Mouse (Mus musculus) kidney, embryonic 16.5 days (tissue): ENCODE measurements around the gene Gpc6. TPM values are rescaled to one million over a fixed set of nuclear protein-coding genes. Genes with fewer than 3 reads are reported as not detected.

Experiments
- ATAC-seq: fragments of 200-750 bp; cut with Nextera tagmentation; 2 replicates; pipeline ENCODE4 v1.8.0; 2017; ENCODE audit warnings: moderate TSS enrichment; ENCODE audit not compliant: low FRiP score, low TSS enrichment
- H3K27ac ChIP-seq: fragments of 300-500 bp; sonication (generic); 2 replicates; pipeline ENCODE4 v1.5.1; 2014; ENCODE audit warnings: low read length
- H3K27me3 ChIP-seq: fragments of 300-500 bp; sonication (generic); 2 replicates; pipeline ENCODE4 v1.6.1; 2014; ENCODE audit warnings: low read length, control low read depth, mixed read lengths; ENCODE audit not compliant: insufficient read depth
- H3K36me3 ChIP-seq: fragments of 300-500 bp; sonication (generic); 2 replicates; pipeline ENCODE4 v1.6.1; 2014; ENCODE audit warnings: low read length, control low read depth, mixed read lengths; ENCODE audit not compliant: insufficient read depth
- H3K4me1 ChIP-seq: fragments of 300-500 bp; sonication (generic); 2 replicates; pipeline ENCODE4 v1.6.1; 2014; ENCODE audit warnings: low read length, control low read depth, mixed read lengths; ENCODE audit not compliant: insufficient read depth
- H3K4me2 ChIP-seq: fragments of 300-500 bp; sonication (generic); replicated peaks from 2 replicates; pipeline ENCODE4 v1.6.1; 2014; ENCODE audit warnings: low read depth, low read length
- H3K4me3 ChIP-seq: fragments of 300-500 bp; sonication (generic); 2 replicates; pipeline ENCODE4 v1.5.1; 2014; ENCODE audit warnings: mild to moderate bottlenecking, low read length
- H3K9ac ChIP-seq: fragments of 300-500 bp; sonication (generic); replicated peaks from 2 replicates; pipeline ENCODE4 v1.6.1; 2014; ENCODE audit warnings: low read length
- H3K9me3 ChIP-seq: fragments of 300-500 bp; sonication (generic); 2 replicates; pipeline ENCODE4 v1.6.1; 2016; ENCODE audit warnings: low read length, control low read depth
- WGBS: fragments of 180-500 bp; shearing (Covaris S2); extraction: QIAGEN DNeasy Blood & Tissue Kit; methylation state at CpG from one replicate; pipeline ENCODE4 v1.1.7; 2014; 5-methylcytosine and 5-hydroxymethylcytosine counted together
- polyA plus RNA-seq: library from polyadenylated mRNA; unstranded; fragments of >200 nt; fragmentation: Nextera tagmentation; extraction: Ambion mirVana; gene quantifications from 2 replicates; pipeline ENCODE4 v1.2.1, GENCODE M21; 2015

The Gpc6 gene
- polyA plus RNA-seq, 1 experiment from 2014 or later = 62.7 TPM

DNA sequence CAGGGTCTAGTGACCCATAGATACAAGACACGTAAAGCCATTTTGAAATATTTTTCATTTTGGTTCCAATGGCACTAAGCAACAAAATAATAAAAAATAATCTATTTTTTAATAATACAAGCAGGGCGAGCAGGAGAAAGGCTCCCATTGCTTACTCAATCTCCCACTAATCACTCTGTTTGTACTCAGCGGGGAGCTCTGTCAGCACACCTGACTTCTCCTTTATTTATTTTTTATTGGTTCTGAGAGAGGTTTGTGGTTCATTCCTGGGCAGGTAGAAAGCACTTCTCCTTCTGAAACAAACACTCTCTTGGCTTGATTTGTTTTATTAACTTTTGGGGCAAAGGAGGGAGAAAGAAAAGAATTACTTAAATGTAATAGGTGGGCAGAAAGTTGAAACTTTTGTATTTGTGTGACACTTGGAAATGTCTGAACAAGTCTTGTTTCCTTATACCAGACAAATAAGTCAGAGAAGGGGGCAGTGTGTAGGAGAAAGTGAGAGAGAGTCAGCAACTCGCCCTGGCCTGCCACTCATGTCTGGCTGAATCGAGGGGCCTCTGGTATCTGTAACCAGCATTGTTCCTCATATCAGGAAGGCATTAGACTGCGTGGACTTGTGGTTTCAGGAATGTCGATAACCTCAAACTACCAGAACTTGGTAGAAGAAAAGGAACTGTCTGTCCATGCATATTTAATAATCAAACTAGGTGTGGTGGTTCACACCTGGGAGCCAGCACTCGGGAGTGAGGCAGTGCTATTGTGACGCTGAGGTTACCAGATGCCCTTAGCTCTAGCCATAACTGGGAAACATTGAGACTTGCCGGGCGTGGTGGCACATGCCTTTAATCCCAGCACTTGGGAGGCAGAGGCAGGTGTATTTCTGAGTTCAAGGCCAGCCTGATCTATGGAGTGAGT lies 924.7 kb downstream of the Gpc6 start:
- no peak for ATAC-seq
- H3K27ac ChIP-seq = no peak overlapping the region
- WGBS = 89% methylated on average over 11 of the region's 11 CpGs
- no peaks in the 10 kb centered on the region for H3K4me1 ChIP-seq
- no peak overlapping the region for H3K4me3 ChIP-seq
- H3K4me2 ChIP-seq = no peak overlapping the region
- H3K27me3 ChIP-seq = no peaks in the 10 kb centered on the region
- no peak overlapping the region for H3K9ac ChIP-seq
- H3K9me3 ChIP-seq = no peaks in the 10 kb centered on the region
- no peaks in the 10 kb centered on the region for H3K36me3 ChIP-seq

DNA sequence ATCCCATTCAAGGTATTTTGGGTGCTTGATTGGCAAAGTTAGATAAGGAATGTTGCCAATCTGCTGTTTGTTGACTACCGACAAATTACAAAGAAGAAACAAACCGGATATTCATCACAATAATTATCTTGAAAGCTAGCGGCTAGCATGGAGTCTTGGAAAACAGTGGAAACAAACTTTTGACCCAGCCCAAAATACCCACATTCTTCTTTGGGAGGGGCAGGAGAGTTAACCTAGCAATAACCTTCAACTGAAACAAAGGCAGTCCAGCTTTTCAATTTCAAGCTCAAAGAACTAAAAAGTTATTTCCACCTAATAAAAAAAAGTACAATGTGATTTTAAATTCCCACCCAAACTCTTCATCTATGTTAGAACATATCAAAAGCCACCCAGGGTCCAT lies 927.2 kb downstream of the Gpc6 start:
- Histone ChIP-seq H3K9me3 (no peaks in the 10 kb centered on the region), H3K4me2 (no peak overlapping the region), H3K4me3 (no peak overlapping the region), H3K36me3 (no peaks in the 10 kb centered on the region), H3K9ac (no peak overlapping the region), H3K27ac (no peak overlapping the region), H3K27me3 (no peaks in the 10 kb centered on the region), H3K4me1 (no peaks in the 10 kb centered on the region)
- WGBS = 85% methylated on average over 3 of the region's 3 CpGs
- no peak for ATAC-seq

DNA sequence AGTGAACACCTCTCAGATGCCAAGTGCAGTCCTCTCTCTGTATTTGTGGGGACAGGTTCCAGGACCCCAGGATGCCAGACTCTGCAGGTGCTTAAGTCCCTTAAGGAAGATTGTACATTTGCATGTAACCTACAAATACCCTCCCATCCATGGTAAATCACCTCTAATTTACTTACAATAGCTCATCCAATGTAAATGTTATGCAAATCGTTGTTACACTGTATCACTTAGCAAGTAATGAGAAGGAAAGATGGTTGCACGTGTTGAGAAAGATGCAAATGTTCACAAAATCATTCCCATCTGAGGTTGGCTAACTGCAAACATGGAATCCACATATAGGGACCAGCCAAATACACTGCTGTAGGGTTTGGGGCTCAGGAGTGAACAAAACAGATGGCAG lies 927.7 kb downstream of the Gpc6 start:
- Histone ChIP-seq H3K9ac (no peak overlapping the region), H3K4me3 (no peak overlapping the region), H3K27me3 (no peaks in the 10 kb centered on the region), H3K4me2 (no peak overlapping the region), H3K9me3 (no peaks in the 10 kb centered on the region), H3K36me3 (no peaks in the 10 kb centered on the region), H3K27ac (no peak overlapping the region), H3K4me1 (no peaks in the 10 kb centered on the region)
- 91% methylated on average over 2 of the region's 2 CpGs for WGBS
- ATAC-seq = no peak

DNA sequence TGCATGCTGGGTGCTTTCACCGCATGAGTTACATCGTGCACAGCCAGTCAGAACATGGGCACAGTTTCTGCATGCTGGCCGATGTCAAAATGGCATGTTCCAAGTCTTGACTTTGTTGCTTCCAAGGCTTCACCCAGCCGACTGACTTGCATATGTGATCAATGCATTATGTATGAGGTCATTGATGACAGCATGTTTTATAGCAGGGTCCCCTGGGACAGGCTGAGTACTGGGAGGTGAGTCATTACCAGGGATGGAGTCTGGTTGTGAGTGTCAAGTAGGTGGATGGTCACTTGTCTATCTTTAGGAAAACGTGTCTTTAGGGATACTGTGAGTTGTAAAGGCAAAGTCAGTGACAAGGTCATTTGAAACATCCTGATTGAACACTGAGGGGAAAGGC lies 929.4 kb downstream of the Gpc6 start:
- no peaks in the 10 kb centered on the region for H3K9me3 ChIP-seq
- WGBS = 91% methylated on average over 5 of the region's 5 CpGs
- no peak overlapping the region for H3K27ac ChIP-seq
- H3K36me3 ChIP-seq = no peaks in the 10 kb centered on the region
- H3K9ac ChIP-seq = no peak overlapping the region
- H3K4me1 ChIP-seq = no peaks in the 10 kb centered on the region
- no peaks in the 10 kb centered on the region for H3K27me3 ChIP-seq
- H3K4me2 ChIP-seq = no peak overlapping the region
- H3K4me3 ChIP-seq = no peak overlapping the region
- ATAC-seq = no peak

DNA sequence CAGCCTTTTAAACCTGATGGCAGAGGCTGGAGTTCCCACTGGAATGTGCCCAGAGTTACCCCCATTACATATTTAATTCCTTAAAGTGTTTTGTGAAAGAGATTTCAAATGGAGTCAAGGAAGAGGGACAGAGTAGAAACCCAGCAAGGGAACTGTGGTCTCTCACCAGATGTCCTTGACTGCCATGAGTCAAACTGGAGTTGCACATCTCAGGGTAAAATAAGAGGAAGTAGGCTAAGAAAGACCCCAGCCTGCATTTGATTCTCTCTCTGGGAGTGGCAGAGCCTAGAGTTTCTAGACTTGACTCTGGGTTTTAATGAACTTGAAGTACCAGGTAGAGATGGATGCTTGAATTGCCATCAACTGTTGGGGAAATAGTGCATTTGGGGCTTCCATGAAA lies 946.2 kb downstream of the Gpc6 start:
- Histone ChIP-seq H3K27me3 (no peaks in the 10 kb centered on the region), H3K4me3 (no peak overlapping the region), H3K4me2 (no peak overlapping the region), H3K9me3 (no peaks in the 10 kb centered on the region), H3K27ac (no peak overlapping the region), H3K36me3 (peaks cover 3% of the 10 kb centered on the region; the same call in 1 of the 2 replicates), H3K9ac (no peak overlapping the region), H3K4me1 (no peaks in the 10 kb centered on the region)
- no peak for ATAC-seq

DNA sequence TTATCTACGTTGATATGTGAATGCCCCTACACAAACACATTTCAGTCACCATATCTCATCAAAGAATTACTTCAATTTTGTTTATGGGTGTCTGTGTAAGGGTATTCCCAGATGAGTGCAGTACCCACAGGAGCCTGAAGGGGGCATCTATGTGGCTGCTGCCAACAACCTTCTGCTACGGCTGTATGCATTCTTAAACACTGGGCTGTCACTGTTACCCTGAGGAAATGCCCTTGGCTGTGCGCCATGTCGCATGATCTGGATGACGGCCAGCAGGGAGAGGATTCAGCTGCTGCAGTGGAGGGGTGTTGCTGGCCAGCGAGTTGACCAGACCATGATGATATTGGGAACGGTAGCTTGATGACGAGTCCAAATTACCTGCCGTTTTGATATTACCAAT lies 954.2 kb downstream of the Gpc6 start:
- no peaks in the 10 kb centered on the region for H3K36me3 ChIP-seq
- WGBS = 77% methylated on average over 9 of the region's 9 CpGs
- H3K9ac ChIP-seq = no peak overlapping the region
- H3K4me2 ChIP-seq = no peak overlapping the region
- no peak overlapping the region for H3K4me3 ChIP-seq
- H3K27ac ChIP-seq = no peak overlapping the region
- no peak for ATAC-seq
- H3K9me3 ChIP-seq = no peaks in the 10 kb centered on the region
- no peaks in the 10 kb centered on the region for H3K27me3 ChIP-seq
- H3K4me1 ChIP-seq = no peaks in the 10 kb centered on the region

DNA sequence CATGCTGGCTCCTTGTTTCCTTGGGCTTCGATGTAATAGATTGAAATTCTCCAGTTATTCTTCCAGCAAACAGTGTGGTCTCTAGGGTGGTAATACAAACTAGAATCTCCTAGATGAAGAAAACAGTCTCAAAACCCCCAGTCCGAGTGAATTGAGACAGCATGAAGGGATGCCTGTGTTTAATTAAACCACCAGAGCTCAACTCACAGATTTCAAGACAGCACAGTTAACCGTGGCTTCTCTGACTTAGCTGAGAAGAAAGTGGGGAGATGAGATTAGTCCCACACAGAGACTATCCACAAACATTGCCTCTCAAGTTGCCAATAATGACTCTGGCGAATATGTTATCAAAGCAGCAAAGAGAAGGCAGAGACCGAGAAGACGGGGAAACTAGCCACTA lies 956.0 kb downstream of the Gpc6 start:
- no peak overlapping the region for H3K4me2 ChIP-seq
- no peaks in the 10 kb centered on the region for H3K9me3 ChIP-seq
- no peak overlapping the region for H3K9ac ChIP-seq
- ATAC-seq = no peak
- 74% methylated on average over 6 of the region's 6 CpGs for WGBS
- no peak overlapping the region for H3K27ac ChIP-seq
- H3K27me3 ChIP-seq = no peaks in the 10 kb centered on the region
- no peaks in the 10 kb centered on the region for H3K36me3 ChIP-seq
- H3K4me1 ChIP-seq = no peaks in the 10 kb centered on the region
- no peak overlapping the region for H3K4me3 ChIP-seq

DNA sequence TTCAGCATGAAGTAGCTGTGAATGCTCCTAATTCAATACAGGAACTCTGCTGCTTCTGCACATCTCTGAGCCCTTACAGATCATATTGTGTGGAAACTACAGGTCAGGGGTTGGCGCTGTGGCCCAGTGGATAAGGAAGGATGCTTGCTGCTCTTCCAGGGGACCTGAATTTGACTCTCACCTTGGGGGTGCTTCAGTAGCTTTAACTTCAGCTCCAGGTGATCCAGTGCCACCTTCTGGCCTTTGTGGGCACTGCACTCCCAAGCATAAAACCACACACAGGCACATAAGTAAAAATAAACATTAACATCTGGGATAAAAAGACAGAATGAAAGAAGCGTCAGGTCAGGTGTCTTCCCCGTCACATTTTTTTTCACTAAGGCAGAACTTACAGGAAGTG lies 957.1 kb downstream of the Gpc6 start:
- WGBS = 53% methylated on average over 3 of the region's 3 CpGs
- no peak overlapping the region for H3K9ac ChIP-seq
- H3K4me2 ChIP-seq = no peak overlapping the region
- no peak overlapping the region for H3K4me3 ChIP-seq
- no peaks in the 10 kb centered on the region for H3K36me3 ChIP-seq
- ATAC-seq = no peak
- H3K4me1 ChIP-seq = no peaks in the 10 kb centered on the region
- H3K9me3 ChIP-seq = no peaks in the 10 kb centered on the region
- H3K27me3 ChIP-seq = no peaks in the 10 kb centered on the region
- H3K27ac ChIP-seq = no peak overlapping the region

DNA sequence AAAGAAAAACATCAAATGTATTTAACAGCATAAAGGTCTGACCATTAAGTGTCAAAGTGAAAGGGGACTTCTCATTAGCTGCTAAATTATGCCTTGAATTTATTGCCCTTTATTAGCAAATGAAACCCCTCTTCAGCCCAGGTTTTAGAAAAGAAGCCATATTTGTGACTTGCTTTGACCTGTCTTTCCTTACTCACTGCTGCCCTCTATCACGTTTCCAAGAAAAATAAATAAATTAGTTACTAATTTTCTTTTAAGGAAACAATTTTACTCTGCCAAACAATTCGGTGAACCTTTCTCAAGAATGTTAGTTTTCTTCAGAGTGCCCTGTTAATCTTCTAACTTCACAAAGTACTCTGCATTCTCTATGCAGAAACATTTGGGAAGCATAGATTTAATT lies 964.5 kb downstream of the Gpc6 start:
- Histone ChIP-seq H3K27me3 (no peaks in the 10 kb centered on the region), H3K9ac (no peak overlapping the region), H3K4me2 (no peak overlapping the region), H3K27ac (no peak overlapping the region), H3K4me1 (no peaks in the 10 kb centered on the region), H3K36me3 (no peaks in the 10 kb centered on the region), H3K4me3 (no peak overlapping the region), H3K9me3 (no peaks in the 10 kb centered on the region)
- no peak for ATAC-seq
- 45% methylated on average over 2 of the region's 2 CpGs for WGBS

DNA sequence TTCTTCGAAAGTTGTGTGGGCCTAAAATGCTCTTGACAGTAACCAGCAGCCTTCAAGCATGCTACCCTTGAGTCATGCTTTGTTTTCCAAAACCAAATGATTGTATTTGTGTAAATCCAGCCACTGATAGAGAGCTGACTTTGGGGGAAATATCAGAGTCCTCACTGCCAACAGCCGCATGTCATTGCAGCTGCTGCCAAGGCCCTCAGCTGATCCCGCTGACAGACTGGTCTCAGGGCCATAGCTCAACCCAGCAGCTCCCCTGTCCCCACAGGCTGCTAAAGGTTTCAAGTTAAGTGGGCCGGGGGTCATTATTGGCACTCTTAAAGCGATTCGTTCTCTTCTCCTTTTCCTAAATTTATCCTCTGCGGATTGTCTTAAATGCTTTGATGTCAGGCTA lies 966.3 kb downstream of the Gpc6 start:
- no peak overlapping the region for H3K4me3 ChIP-seq
- whole genome bisulfite sequencing = 47% methylated on average over 7 of the region's 7 CpGs
- H3K9me3 ChIP-seq = no peaks in the 10 kb centered on the region
- H3K27ac ChIP-seq = no peak overlapping the region
- no peak overlapping the region for H3K4me2 ChIP-seq
- H3K36me3 ChIP-seq = no peaks in the 10 kb centered on the region
- no peaks in the 10 kb centered on the region for H3K27me3 ChIP-seq
- ATAC-seq = no peak
- H3K9ac ChIP-seq = no peak overlapping the region
- H3K4me1 ChIP-seq = no peaks in the 10 kb centered on the region
